Mouse (Mus musculus): ENCODE results near the gene Dact3.
A peak's percentile ranks its signal among the peaks of the same experiment; 100 is the strongest.

Dact3 gene

GRCm38 (mm10) chr7:16858336-16858735, 16.8 kb upstream of the Dact3 start:
- no peak for DNase-seq (ENCODE audit: low spot score)

GRCm38 (mm10) chr7:16859902-16860651, 15.0 kb upstream of the Dact3 start:
- peak; percentile 62 for DNase-seq (ENCODE audit: low spot score)

GRCm38 (mm10) chr7:16867488-16867887, 7.6 kb upstream of the Dact3 start:
- DNase-seq (ENCODE audit: low spot score), result no peak

- peak; percentile 93 for DNase-seq (ENCODE audit: low spot score)
Observed at GRCm38 (mm10) chr7:16869497-16869896, 5.6 kb upstream of the Dact3 start.

- DNase-seq (ENCODE audit: low spot score), result no peak
Observed at GRCm38 (mm10) chr7:16871600-16871999, 3.5 kb upstream of the Dact3 start.

GRCm38 (mm10) chr7:16872478-16872877, 2.6 kb upstream of the Dact3 start:
- no peak for DNase-seq (ENCODE audit: low spot score)

- DNase-seq (ENCODE audit: low spot score), result no peak
Observed at GRCm38 (mm10) chr7:16873392-16873791, 1.7 kb upstream of the Dact3 start.

- DNase-seq (ENCODE audit: low spot score), result peak; percentile 83
Observed at GRCm38 (mm10) chr7:16874190-16874589, 927 bp upstream of the Dact3 start.

GRCm38 (mm10) chr7:16874756-16875309, 284 bp upstream of the Dact3 start:
- DNase-seq (ENCODE audit: low spot score), result peak; percentile 100

- no peak for DNase-seq (ENCODE audit: low spot score)
Observed at GRCm38 (mm10) chr7:16875326-16875725, 209 bp downstream of the Dact3 start.

- no peak for DNase-seq (ENCODE audit: low spot score)
Observed at GRCm38 (mm10) chr7:16876006-16876405, 889 bp downstream of the Dact3 start.

- DNase-seq (ENCODE audit: low spot score), result no peak
Observed at GRCm38 (mm10) chr7:16876608-16877007, 1.5 kb downstream of the Dact3 start.

- no peak for DNase-seq (ENCODE audit: low spot score)
Observed at GRCm38 (mm10) chr7:16877717-16878116, 2.6 kb downstream of the Dact3 start.

GRCm38 (mm10) chr7:16879796-16880547, 4.9 kb downstream of the Dact3 start:
- no peak for DNase-seq (ENCODE audit: low spot score)

- no peak for DNase-seq (ENCODE audit: low spot score)
Observed at GRCm38 (mm10) chr7:16880615-16881014, 5.5 kb downstream of the Dact3 start.

GRCm38 (mm10) chr7:16883162-16883561, 8.0 kb downstream of the Dact3 start:
- no peak for DNase-seq (ENCODE audit: low spot score)

GRCm38 (mm10) chr7:16884334-16884733, 9.2 kb downstream of the Dact3 start:
- DNase-seq (ENCODE audit: low spot score), result no peak

GRCm38 (mm10) chr7:16885271-16885776, 10.2 kb downstream of the Dact3 start:
- DNase-seq (ENCODE audit: low spot score), result no peak

GRCm38 (mm10) chr7:16885905-16886304, 10.8 kb downstream of the Dact3 start:
- no peak for DNase-seq (ENCODE audit: low spot score)

GRCm38 (mm10) chr7:16890536-16890935, 15.4 kb downstream of the Dact3 start:
- no peak for DNase-seq (ENCODE audit: low spot score)

- no peak for DNase-seq (ENCODE audit: low spot score)
Observed at GRCm38 (mm10) chr7:16890944-16891343, 15.8 kb downstream of the Dact3 start.

GRCm38 (mm10) chr7:16891641-16892351, 16.7 kb downstream of the Dact3 start, which contains the start of gene Gng8:
Gene Gng8 (plus strand): TSS chr7:16891786.
- peak; percentile 91 for DNase-seq (ENCODE audit: low spot score)

Measured in layer of hippocampus, adult 11-12 months (tissue).